Mouse (Mus musculus) forebrain, embryonic 16.5 days (tissue): ENCODE measurements around the gene Kdsr. TPM values are rescaled to one million over a fixed set of nuclear protein-coding genes. Genes with fewer than 3 reads are reported as not detected.

Source experiments
- ATAC-seq: fragments of 200-750 bp; cut with Nextera tagmentation; 2 replicates; pipeline ENCODE4 v1.8.0; 2017; ENCODE audit warnings: mild to moderate bottlenecking, moderate library complexity
- H3K27ac ChIP-seq: fragments of 300-500 bp; sonication (generic); 2 replicates; pipeline ENCODE4 v1.5.1; 2014; ENCODE audit warnings: low read length, control low read depth
- H3K27me3 ChIP-seq: fragments of 300-500 bp; sonication (generic); replicated peaks from 2 replicates; pipeline ENCODE4 v1.6.1; 2014; ENCODE audit warnings: low read length; ENCODE audit not compliant: control insufficient read depth, insufficient read depth
- H3K36me3 ChIP-seq: fragments of 300-500 bp; sonication (generic); 2 replicates; pipeline ENCODE4 v1.6.1; 2014; ENCODE audit not compliant: control insufficient read depth, insufficient read depth
- H3K4me1 ChIP-seq: fragments of 300-500 bp; sonication (generic); replicated peaks from 2 replicates; pipeline ENCODE4 v1.6.1; 2014; ENCODE audit warnings: low read length; ENCODE audit not compliant: control insufficient read depth, insufficient read depth
- H3K4me2 ChIP-seq: fragments of 300-500 bp; sonication (generic); 2 replicates; pipeline ENCODE4 v1.6.1; 2014; ENCODE audit warnings: mild to moderate bottlenecking, low read length, control low read depth
- H3K4me3 ChIP-seq: fragments of 300-500 bp; sonication (generic); replicated peaks from 2 replicates; pipeline ENCODE4 v1.5.1; 2014; ENCODE audit warnings: mild to moderate bottlenecking, low read length, control low read depth
- H3K9ac ChIP-seq: fragments of 300-500 bp; sonication (generic); replicated peaks from 2 replicates; pipeline ENCODE4 v1.6.1; 2014; ENCODE audit warnings: low read depth, low read length, control low read depth
- H3K9me3 ChIP-seq: fragments of 300-500 bp; sonication (generic); 2 replicates; pipeline ENCODE4 v1.6.1; 2016; ENCODE audit warnings: low read length; ENCODE audit not compliant: control insufficient read depth
- WGBS: fragments of 180-500 bp; shearing (Covaris S2); extraction: QIAGEN DNeasy Blood & Tissue Kit; methylation state at CpG from one replicate; pipeline ENCODE4 v1.1.7; 2014; 5-methylcytosine and 5-hydroxymethylcytosine counted together
- polyA plus RNA-seq: library from polyadenylated mRNA; unstranded; fragments of >200 nt; fragmentation: Nextera tagmentation; extraction: Ambion mirVana; gene quantifications from 2 replicates; pipeline ENCODE4 v1.2.1, GENCODE M21; 2015

Kdsr gene
- polyA plus RNA-seq, 1 experiment from 2014 or later: 16.2 TPM

DNA sequence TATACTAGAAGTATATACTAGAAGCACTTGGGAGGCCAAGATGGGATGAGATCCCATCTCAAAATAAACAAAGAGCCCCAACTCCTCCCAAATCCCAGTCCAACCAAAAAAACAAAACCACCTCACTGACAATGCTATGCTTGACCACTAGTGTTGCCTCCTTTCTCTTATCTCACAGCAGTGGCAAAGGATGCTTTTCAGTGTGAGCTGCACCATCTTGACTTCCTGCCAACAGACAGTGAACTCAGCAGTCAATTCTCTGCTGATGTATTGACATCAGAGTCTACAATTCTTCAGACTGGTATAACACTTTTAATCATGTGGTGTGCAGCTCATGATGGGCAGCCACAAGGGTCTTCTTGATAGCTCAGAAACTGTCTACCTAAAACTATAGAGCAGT lies 9.2 kb upstream of the Kdsr start:
- no peak overlapping the region for H3K4me3 ChIP-seq
- no peaks in the 10 kb centered on the region for H3K27me3 ChIP-seq
- H3K9ac ChIP-seq: no peak overlapping the region
- H3K4me1 ChIP-seq: no peaks in the 10 kb centered on the region
- ATAC-seq: no peak
- H3K36me3 ChIP-seq: peaks cover 24% of the 10 kb centered on the region
- H3K27ac ChIP-seq: no peak overlapping the region
- no peak overlapping the region for H3K4me2 ChIP-seq
- no peaks in the 10 kb centered on the region for H3K9me3 ChIP-seq

DNA sequence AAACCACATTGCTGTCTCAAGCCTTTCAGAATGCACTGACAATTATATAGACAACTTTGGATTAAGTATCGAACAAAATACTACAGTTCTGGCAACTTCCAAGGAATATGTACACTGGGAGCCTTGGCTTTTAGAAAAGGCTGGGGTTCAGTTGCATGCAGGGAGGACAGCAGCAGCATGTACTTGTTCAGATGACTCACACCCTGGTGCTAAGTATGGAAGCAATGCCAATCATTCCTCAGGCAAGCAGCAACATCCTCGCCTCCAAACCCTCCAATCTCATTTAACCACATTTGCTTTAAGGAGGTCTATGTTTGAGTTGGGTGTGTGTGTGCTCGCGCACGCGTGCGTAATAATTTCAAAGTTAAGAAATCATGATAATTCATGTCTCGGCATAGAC lies 6.2 kb upstream of the Kdsr start:
- no peak for ATAC-seq
- H3K4me3 ChIP-seq: no peak overlapping the region
- WGBS: 96% methylated on average over 8 of the region's 8 CpGs

DNA sequence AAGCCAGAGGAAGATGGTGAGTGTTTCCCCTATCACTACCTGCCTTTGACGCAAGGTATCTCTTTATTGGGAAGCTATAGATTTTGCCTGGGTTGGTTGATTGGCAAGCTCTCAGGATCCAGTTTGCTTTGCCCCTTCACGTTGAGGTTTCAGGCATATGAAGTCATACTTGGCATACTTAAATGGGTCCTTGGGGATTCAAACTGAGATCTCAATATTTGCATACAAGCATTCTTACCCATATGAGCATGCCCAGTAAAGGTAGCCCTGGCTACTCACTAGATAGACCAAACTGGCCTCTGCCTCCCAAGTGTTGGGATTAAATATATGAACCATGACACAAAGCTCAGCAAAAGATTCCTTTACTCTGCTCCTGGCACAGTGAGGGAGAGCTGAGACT lies 5.3 kb upstream of the Kdsr start:
- no peaks in the 10 kb centered on the region for H3K27me3 ChIP-seq
- ATAC-seq: no peak
- H3K27ac ChIP-seq: no peak overlapping the region
- H3K4me2 ChIP-seq: no peak overlapping the region
- H3K9me3 ChIP-seq: no peaks in the 10 kb centered on the region
- H3K4me3 ChIP-seq: no peak overlapping the region
- no peak overlapping the region for H3K9ac ChIP-seq
- 85% methylated on average over 2 of the region's 2 CpGs for WGBS
- peaks cover 14% of the 10 kb centered on the region for H3K36me3 ChIP-seq
- H3K4me1 ChIP-seq: no peaks in the 10 kb centered on the region

More for the DNA sequence above, 6.2 kb upstream of the Kdsr start:
- no peak overlapping the region for H3K27ac ChIP-seq
- H3K4me2 ChIP-seq: no peak overlapping the region
- H3K4me1 ChIP-seq: no peaks in the 10 kb centered on the region
- no peak overlapping the region for H3K9ac ChIP-seq
- no peaks in the 10 kb centered on the region for H3K27me3 ChIP-seq
- H3K36me3 ChIP-seq: peaks cover 21% of the 10 kb centered on the region
- no peaks in the 10 kb centered on the region for H3K9me3 ChIP-seq

DNA sequence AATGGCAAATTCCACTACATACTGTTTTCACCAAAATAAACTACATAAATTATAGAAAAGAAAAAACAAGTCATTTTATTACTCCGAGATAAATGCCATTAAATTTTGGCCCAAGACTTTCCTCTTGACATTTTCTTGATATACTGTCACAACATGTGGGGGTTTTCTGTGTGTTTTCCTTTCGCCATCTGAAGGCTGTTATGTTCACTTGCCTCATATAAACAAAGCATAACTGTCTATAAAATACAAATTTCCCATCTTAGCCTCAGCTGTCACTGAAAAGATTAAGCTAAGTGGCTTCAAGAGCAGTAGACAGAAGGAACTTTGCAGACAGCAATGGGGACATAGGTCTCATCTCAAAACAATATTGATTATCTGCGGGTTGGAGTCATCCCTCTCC lies 4.8 kb upstream of the Kdsr start:
- no peaks in the 10 kb centered on the region for H3K27me3 ChIP-seq
- H3K27ac ChIP-seq: no peak overlapping the region
- no peaks in the 10 kb centered on the region for H3K9me3 ChIP-seq
- no peak overlapping the region for H3K4me3 ChIP-seq
- H3K4me2 ChIP-seq: no peak overlapping the region
- no peak overlapping the region for H3K9ac ChIP-seq
- peaks cover 14% of the 10 kb centered on the region; the same call in 1 of the 2 replicates for H3K36me3 ChIP-seq
- no peak for ATAC-seq
- no peaks in the 10 kb centered on the region for H3K4me1 ChIP-seq
- WGBS: 90% methylated on average over 3 of the region's 3 CpGs

DNA sequence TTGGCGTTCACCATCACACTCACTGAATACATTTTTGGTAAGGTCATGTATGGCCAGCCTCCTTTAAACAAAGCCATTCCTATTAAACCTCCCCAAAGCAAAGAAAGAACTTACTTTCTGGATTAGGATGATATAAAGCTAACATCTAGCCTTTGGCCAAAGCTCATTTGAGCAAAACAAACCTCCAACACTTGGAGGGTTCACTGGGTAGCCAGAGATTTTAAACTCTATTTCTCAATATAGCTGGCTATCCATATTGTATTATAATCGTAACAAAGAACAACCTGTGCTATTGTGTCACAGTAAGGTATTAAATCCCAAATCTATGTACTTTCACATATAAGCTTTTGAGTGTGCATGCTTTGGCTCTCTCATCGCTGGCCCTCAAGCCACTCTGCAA lies 1.2 kb upstream of the Kdsr start:
- no peak overlapping the region for H3K4me3 ChIP-seq
- H3K27me3 ChIP-seq: no peaks in the 10 kb centered on the region
- H3K36me3 ChIP-seq: 0 out of 2 replicates have a peak, but pooled peaks cover 1% of the 10 kb centered on the region
- no peak overlapping the region for H3K9ac ChIP-seq
- H3K4me1 ChIP-seq: peaks cover 14% of the 10 kb centered on the region
- no peak overlapping the region for H3K27ac ChIP-seq
- WGBS: 90% methylated on average over 3 of the region's 3 CpGs
- no peak for ATAC-seq
- H3K9me3 ChIP-seq: no peaks in the 10 kb centered on the region
- no peak overlapping the region; the same call in 1 of the 2 replicates for H3K4me2 ChIP-seq

DNA sequence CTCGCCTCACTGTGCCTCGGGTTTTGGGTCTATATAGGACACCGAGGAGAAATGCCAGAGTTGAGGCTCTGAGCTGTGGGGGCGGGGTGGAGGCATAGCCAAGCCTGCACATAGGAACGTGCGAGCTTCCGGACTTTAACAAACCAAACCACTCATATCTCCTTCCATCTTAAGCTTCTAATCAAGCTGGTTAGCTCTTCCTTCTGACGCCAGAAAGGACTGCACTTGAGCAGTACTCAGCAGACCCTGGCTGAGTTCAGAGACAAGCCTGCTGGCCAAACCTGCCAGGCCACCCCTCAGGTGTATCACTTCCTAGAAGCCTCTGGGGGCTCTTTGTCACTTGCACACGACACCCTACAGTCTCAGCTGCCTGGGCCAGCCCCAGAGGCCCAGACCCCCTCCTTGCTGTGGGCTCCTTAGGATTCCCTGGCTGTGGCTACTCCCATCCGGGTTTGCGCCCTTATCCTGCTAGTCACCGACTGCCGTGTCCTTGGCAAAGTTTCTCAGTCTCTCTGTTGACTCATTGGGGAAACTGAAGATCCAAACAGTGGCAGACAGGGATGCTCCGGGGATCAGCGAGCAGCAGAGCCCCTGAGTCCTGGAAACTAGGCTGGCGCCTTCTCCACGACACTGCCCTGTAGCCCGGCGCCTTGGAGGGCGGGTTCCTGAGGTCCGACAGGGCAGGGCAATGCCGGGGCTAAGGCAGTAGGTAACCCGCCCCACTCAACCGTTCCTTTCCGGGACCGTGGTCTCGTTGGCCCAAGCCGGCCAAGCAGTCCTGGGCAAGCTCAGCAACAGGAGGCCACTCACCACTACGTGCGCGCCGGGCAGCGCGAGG lies 574 bp downstream of the Kdsr start:
- H3K4me1 ChIP-seq: peaks cover 14% of the 10 kb centered on the region
- 5% methylated on average over 34 of the region's 34 CpGs for WGBS
- H3K9me3 ChIP-seq: no peaks in the 10 kb centered on the region
- peak overlapping the region; percentile 94 for H3K4me2 ChIP-seq
- H3K27ac ChIP-seq: peak overlapping the region; percentile 60
- no peaks in the 10 kb centered on the region for H3K27me3 ChIP-seq
- peak overlapping the region; percentile 59 for H3K4me3 ChIP-seq
- no peaks in the 10 kb centered on the region for H3K36me3 ChIP-seq
- peak overlapping the region; percentile 77 for H3K9ac ChIP-seq
- ATAC-seq: peak; percentile 7

DNA sequence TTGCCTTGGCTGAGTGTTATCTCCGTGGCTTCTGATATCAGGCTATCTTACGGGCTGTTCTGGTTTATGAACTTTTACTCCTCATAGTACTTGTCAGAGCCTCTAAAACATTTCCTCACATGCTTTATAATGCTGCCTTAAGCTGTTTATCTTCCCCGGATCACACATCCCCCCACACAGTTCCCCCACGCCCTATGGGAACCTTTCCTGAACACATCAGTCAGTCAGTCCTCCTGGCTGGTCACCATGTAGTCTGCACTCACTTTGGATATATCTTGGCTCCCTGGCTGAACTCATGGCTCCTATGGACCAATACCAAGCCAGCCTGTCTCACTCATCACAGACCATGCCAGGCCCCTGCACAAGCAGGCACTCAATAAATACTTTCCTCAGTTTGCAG lies 2.9 kb downstream of the Kdsr start:
- Histone ChIP-seq H3K9me3 (no peaks in the 10 kb centered on the region), H3K4me3 (no peak overlapping the region), H3K27me3 (no peaks in the 10 kb centered on the region), H3K36me3 (no peaks in the 10 kb centered on the region), H3K27ac (no peak overlapping the region), H3K4me2 (no peak overlapping the region), H3K4me1 (peaks cover 14% of the 10 kb centered on the region), H3K9ac (no peak overlapping the region)
- ATAC-seq: no peak
- 89% methylated on average over 4 of the region's 4 CpGs for WGBS

DNA sequence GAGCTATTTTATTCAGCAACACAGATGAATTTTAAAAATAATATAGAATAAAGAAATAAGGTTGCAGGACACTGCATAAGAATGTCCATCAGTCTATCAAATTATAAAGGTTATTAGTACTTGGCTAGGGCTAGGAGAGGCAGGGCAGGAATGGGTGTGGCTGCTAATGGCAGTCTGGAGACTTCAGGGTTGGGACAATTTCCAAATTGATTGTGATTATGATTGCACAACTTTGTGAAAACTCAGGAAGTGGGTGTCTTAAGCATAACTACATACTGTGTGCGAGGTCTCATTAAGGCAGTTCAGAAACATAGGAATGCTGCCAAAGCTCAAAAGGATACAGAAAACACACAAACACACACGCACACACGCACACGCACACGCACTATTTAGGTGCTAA lies 7.5 kb downstream of the Kdsr start:
- Histone ChIP-seq H3K9ac (no peak overlapping the region), H3K4me2 (no peak overlapping the region), H3K9me3 (no peaks in the 10 kb centered on the region), H3K4me3 (no peak overlapping the region), H3K27me3 (no peaks in the 10 kb centered on the region), H3K27ac (no peak overlapping the region), H3K36me3 (0 out of 2 replicates have a peak, but pooled peaks cover under 1% of the 10 kb centered on the region), H3K4me1 (no peaks in the 10 kb centered on the region)
- 87% methylated on average over 5 of the region's 5 CpGs for WGBS
- no peak for ATAC-seq

DNA sequence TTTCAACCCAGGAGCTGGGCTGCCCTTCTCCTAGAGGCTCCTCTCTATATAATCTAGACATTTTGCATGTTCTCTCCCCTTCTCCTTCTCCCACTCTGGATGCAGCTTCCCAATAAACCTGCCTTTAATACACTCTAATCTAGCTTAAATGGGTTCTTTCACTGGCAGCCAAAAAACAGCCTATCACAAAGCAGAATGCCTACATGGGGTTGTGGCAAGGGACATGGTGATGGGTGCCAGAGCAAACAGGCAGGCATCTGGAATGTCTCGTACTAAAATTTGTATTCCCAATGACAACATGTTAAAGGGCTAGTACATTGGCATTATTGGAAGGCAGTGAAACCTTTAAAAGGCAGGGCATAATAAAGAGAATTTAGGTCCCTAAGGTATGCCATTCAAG lies 8.9 kb downstream of the Kdsr start:
- Histone ChIP-seq H3K36me3 (peaks cover 11% of the 10 kb centered on the region; the same call in 1 of the 2 replicates), H3K4me1 (no peaks in the 10 kb centered on the region), H3K27me3 (no peaks in the 10 kb centered on the region), H3K9ac (no peak overlapping the region), H3K27ac (no peak overlapping the region), H3K4me3 (no peak overlapping the region), H3K9me3 (no peaks in the 10 kb centered on the region), H3K4me2 (no peak overlapping the region)
- no peak for ATAC-seq
- 64% methylated on average over 1 of the region's 1 CpGs for WGBS
